Mouse (Mus musculus) intestine, embryonic 14.5 days (tissue): ENCODE results near the gene Lrfn5. TPM values are rescaled to one million over a fixed set of nuclear protein-coding genes. Genes with fewer than 3 reads are reported as not detected.

ENCODE experiments used
- ATAC-seq: fragments of 200-750 bp; cut with Nextera tagmentation; replicated peaks from 2 replicates; pipeline ENCODE4 v1.8.0; 2017; ENCODE audit warnings: low read depth, moderate number of reproducible peaks, moderate TSS enrichment, moderate library complexity; ENCODE audit not compliant: low FRiP score, low TSS enrichment
- DNase-seq: peaks from one replicate; pipeline ENCODE4 v3.0.0-alpha.2; 2018; ENCODE audit warnings: low spot score
- H3K27ac ChIP-seq: fragments of 300-500 bp; sonication (generic); 2 replicates; pipeline ENCODE4 v1.5.1; 2014; ENCODE audit warnings: low read depth, mild to moderate bottlenecking, control low read depth
- H3K27me3 ChIP-seq: fragments of 300-500 bp; sonication (generic); replicated peaks from 2 replicates; pipeline ENCODE4 v1.6.1; 2014; ENCODE audit warnings: low read length, control low read depth; ENCODE audit not compliant: control insufficient read depth, insufficient read depth
- H3K36me3 ChIP-seq: fragments of 300-500 bp; sonication (generic); 2 replicates; pipeline ENCODE4 v1.6.1; 2014; ENCODE audit warnings: low read length, control low read depth; ENCODE audit not compliant: control insufficient read depth, insufficient read depth
- H3K4me1 ChIP-seq: fragments of 300-500 bp; sonication (generic); replicated peaks from 2 replicates; pipeline ENCODE4 v1.6.1; 2014; ENCODE audit warnings: low read length, control low read depth, mixed read lengths; ENCODE audit not compliant: control insufficient read depth, insufficient read depth
- H3K4me2 ChIP-seq: fragments of 300-500 bp; sonication (generic); 2 replicates; pipeline ENCODE4 v1.6.1; 2014; ENCODE audit warnings: low read length
- H3K4me3 ChIP-seq: fragments of 300-500 bp; sonication (generic); 2 replicates; pipeline ENCODE4 v1.5.1; 2014; ENCODE audit warnings: low read depth, low read length, control low read depth, mixed read lengths
- H3K9ac ChIP-seq: fragments of 300-500 bp; sonication (generic); 2 replicates; pipeline ENCODE4 v1.6.1; 2014; ENCODE audit warnings: mild to moderate bottlenecking, low read length
- H3K9me3 ChIP-seq: fragments of 300-500 bp; sonication (generic); 2 replicates; pipeline ENCODE4 v1.6.1; 2016; ENCODE audit warnings: low read length, control low read depth; ENCODE audit not compliant: control insufficient read depth
- WGBS: fragments of 180-500 bp; shearing (Covaris S2); extraction: QIAGEN DNeasy Blood & Tissue Kit; methylation state at CpG from one replicate; pipeline ENCODE4 v1.1.7; 2014; 5-methylcytosine and 5-hydroxymethylcytosine counted together
- polyA plus RNA-seq: library from polyadenylated mRNA; unstranded; fragments of >200 nt; fragmentation: Nextera tagmentation; extraction: Ambion mirVana; gene quantifications from 2 replicates; pipeline ENCODE4 v1.2.1, GENCODE M21; 2014

Gene Lrfn5
- polyA plus RNA-seq: 2.3 and 2.5 TPM in 2 replicates

DNA sequence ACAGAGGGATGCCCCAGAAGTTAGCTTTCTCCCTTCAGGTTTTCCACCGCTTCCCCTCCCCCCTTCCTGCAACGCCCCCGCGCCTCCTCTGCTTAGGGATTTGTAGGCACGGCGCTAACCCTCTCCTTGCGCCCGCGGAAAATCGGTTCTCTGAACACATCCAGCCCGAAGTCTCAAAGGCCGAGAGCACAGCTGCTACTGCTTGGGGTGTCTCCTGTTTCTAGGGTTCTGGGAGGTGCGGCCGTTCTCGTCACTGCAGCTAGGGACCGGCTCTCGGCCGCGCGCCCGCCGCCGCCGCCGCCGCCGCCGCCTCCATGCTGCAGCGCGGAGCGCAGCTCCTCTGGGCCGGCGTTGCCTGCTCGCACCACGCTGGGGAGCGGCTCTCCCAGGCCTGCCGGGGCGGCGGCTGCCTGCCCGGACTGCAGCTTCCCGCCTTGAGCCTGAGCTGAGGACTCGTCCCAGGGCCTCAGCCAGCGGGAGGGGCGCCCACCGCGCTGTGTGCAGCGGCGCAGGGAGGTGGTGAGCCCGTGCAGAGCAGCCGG is at the start of gene Lrfn5:
Gene Lrfn5 (plus strand): TSS at position 322 of the 542 bp plus-strand sequence.
- H3K4me2 ChIP-seq: peak within 1 kb of the TSS; percentile 77
- peaks cover 12% of the 10 kb centered on the region; the same call in 1 of the 2 replicates for H3K4me1 ChIP-seq
- WGBS: under 1% methylated on average over 50 of the region's 50 CpGs
- ATAC-seq (peak; percentile 89), DNase-seq (peak; percentile 83)
- peak within 1 kb of the TSS; percentile 47 for H3K9ac ChIP-seq
- peaks cover 47% of the 10 kb centered on the region for H3K27me3 ChIP-seq
- no peaks in the 10 kb centered on the region for H3K9me3 ChIP-seq
- no peaks in the 10 kb centered on the region for H3K36me3 ChIP-seq
- peak within 1 kb of the TSS; percentile 42 for H3K4me3 ChIP-seq
- no peak within 1 kb of the TSS; the same call in 1 of the 2 replicates for H3K27ac ChIP-seq

GRCm38 (mm10) chr12:61521501-61522147 is 1.3 kb upstream of the Lrfn5 start:
- Histone ChIP-seq H3K4me3 (peak overlapping the region; percentile 16), H3K27ac (no peak overlapping the region), H3K4me1 (peaks cover 12% of the 10 kb centered on the region; the same call in 1 of the 2 replicates), H3K9ac (no peak overlapping the region), H3K9me3 (no peaks in the 10 kb centered on the region), H3K36me3 (no peaks in the 10 kb centered on the region), H3K4me2 (peak overlapping the region; percentile 45), H3K27me3 (peaks cover 46% of the 10 kb centered on the region)
- WGBS: 3% methylated on average over 20 of the region's 20 CpGs
- DNase-seq (peak; percentile 64), ATAC-seq (no peak)

- no peak overlapping the region for H3K27ac ChIP-seq
- peak overlapping the region; percentile 77 for H3K4me2 ChIP-seq
- H3K9me3 ChIP-seq: no peaks in the 10 kb centered on the region
- no peak overlapping the region for H3K9ac ChIP-seq
- ATAC-seq (no peak; the same call in none of the 2 replicates), DNase-seq (peak; percentile 54)
- H3K4me1 ChIP-seq: peaks cover 12% of the 10 kb centered on the region; the same call in 1 of the 2 replicates
- peak overlapping the region; percentile 42 for H3K4me3 ChIP-seq
- 3% methylated on average over 6 of the region's 6 CpGs for WGBS
- peaks cover 47% of the 10 kb centered on the region for H3K27me3 ChIP-seq
- no peaks in the 10 kb centered on the region for H3K36me3 ChIP-seq
These were observed 662 bp upstream of the Lrfn5 start for GRCm38 (mm10) chr12:61522148-61522828.

GRCm38 (mm10) chr12:61523631-61524182 is 757 bp downstream of the Lrfn5 start:
- ATAC-seq (no peak), DNase-seq (peak; percentile 69)
- H3K4me2 ChIP-seq: peak overlapping the region; percentile 77
- peaks cover 12% of the 10 kb centered on the region; the same call in 1 of the 2 replicates for H3K4me1 ChIP-seq
- H3K9me3 ChIP-seq: no peaks in the 10 kb centered on the region
- 1% methylated on average over 16 of the region's 16 CpGs for WGBS
- H3K9ac ChIP-seq: 0 out of 2 replicates have a peak overlapping the region, but pooled peaks have one; percentile 6
- H3K4me3 ChIP-seq: peak overlapping the region; percentile 42
- no peak overlapping the region for H3K27ac ChIP-seq
- H3K27me3 ChIP-seq: peaks cover 47% of the 10 kb centered on the region
- H3K36me3 ChIP-seq: no peaks in the 10 kb centered on the region

DNA sequence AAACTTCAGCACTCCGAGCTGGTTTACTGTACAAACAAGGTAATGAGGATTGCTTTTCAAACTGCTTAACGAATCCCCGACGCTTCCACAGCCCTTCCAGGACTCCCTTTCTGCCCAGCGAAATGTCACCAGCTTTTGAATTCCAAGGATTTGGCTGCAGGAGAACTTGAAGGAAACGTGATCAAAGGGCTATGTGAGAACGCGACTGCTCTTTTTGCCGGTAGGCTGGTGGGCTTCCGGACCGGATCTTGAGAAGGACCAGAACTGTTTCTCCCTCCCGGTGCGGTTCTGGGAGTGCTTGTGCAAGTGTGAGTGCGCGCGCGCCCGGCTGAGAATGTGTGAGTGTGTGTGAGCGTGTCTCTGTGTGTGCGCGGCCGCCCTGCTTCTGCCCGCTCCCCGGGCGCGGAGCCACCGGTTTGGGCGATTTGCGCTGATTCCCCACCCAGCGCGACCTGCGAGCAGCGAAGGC is 1.3 kb downstream of the Lrfn5 start:
- ATAC-seq (no peak), DNase-seq (peak; percentile 68)
- Histone ChIP-seq H3K9ac (0 out of 2 replicates have a peak overlapping the region, but pooled peaks have one; percentile 13), H3K4me3 (peak overlapping the region; percentile 42), H3K36me3 (no peaks in the 10 kb centered on the region), H3K27ac (no peak overlapping the region), H3K4me1 (peaks cover 12% of the 10 kb centered on the region; the same call in 1 of the 2 replicates), H3K4me2 (peak overlapping the region; percentile 77), H3K9me3 (no peaks in the 10 kb centered on the region), H3K27me3 (peaks cover 47% of the 10 kb centered on the region)
- 0% methylated on average over 33 of the region's 33 CpGs for WGBS

DNA sequence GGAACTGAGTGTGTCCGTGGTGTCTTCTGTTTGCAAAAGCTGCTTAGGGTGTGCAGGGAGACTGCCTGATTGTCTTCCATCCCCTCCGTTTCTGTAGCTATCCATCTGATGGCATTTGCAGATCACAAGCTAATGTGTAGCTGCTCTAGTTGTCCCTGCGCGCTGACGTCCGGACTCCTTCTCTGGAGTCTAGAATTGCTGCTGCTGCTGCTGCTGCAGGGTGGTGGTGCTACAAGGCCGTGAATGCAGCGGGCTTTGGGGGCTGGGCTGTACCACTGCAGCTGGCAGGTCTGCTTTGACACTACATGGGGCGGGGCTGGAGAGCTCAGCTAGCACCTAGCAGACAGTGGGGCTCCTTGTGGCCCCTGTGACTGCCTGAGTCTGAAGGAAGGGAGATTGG is 3.2 kb downstream of the Lrfn5 start:
- Histone ChIP-seq H3K4me2 (no peak overlapping the region), H3K9ac (no peak overlapping the region), H3K9me3 (no peaks in the 10 kb centered on the region), H3K36me3 (no peaks in the 10 kb centered on the region), H3K27me3 (peaks cover 39% of the 10 kb centered on the region), H3K27ac (no peak overlapping the region), H3K4me3 (no peak overlapping the region), H3K4me1 (peaks cover 12% of the 10 kb centered on the region; the same call in 1 of the 2 replicates)
- ATAC-seq (no peak), DNase-seq (peak; percentile 56)
- 1% methylated on average over 9 of the region's 9 CpGs for WGBS

DNA sequence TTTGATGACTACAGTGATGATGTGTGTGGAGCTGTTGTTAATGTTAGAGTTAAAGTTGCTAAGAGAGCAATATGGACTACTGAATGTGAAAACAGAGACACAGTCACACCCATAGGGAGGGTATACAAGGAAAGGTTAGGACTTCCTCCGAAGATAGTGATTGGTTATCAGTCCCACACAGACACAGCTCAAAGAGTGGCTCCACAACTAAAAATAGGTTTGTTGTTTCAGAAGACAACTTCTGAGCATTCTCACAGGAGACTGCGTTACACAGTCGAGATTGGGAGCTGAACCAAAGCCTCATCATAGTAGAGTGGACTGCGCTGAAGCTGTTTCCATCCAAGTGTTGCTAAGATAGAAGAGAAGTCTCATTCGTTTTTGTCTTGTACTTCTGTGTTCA is 57.0 kb downstream of the Lrfn5 start:
- no peak overlapping the region for H3K27ac ChIP-seq
- no peak overlapping the region for H3K4me3 ChIP-seq
- ATAC-seq (no peak), DNase-seq (no peak)
- WGBS: 86% methylated on average over 5 of the region's 5 CpGs
- H3K36me3 ChIP-seq: no peaks in the 10 kb centered on the region
- no peaks in the 10 kb centered on the region for H3K9me3 ChIP-seq
- H3K4me1 ChIP-seq: no peaks in the 10 kb centered on the region
- no peaks in the 10 kb centered on the region for H3K27me3 ChIP-seq
- no peak overlapping the region for H3K4me2 ChIP-seq
- H3K9ac ChIP-seq: no peak overlapping the region

GRCm38 (mm10) chr12:61600305-61600704 is 77.4 kb downstream of the Lrfn5 start:
- no peak for ATAC-seq
- Histone ChIP-seq H3K4me3 (no peak overlapping the region), H3K9me3 (no peaks in the 10 kb centered on the region), H3K36me3 (no peaks in the 10 kb centered on the region), H3K27ac (no peak overlapping the region), H3K9ac (no peak overlapping the region), H3K4me1 (no peaks in the 10 kb centered on the region), H3K4me2 (no peak overlapping the region), H3K27me3 (no peaks in the 10 kb centered on the region)
- DNase-seq: no peak
